Mouse (Mus musculus): Measurements from ENCODE around the gene Gm5862.
"Not testable (repeated sequence)": the region's sequence is repeated elsewhere in the genome, so short reads cannot be mapped to it uniquely, and the experiment has no call there.

Gene Gm5862

DNA sequence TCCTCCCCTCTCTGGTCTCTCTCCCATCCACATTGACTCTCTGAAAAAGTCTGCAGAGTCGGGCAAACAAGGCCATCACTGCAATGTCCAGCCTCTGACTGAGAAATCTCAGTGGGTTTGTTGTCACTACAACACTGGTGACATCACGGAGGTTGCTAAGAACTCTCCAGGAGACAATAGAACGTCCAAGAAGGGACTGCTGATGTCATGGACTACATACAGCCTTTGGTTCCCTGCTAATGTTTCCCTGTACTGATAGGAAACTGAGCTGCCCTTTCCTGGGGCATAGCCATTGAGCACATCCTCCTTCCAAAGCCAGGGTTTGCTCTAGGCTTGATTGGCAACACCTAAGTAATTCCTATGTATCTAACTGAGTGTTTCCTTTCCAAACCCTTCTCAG is at the start of gene Gm5862:
Gene Gm5862 (minus strand): TSS at position 101 of the 400 bp plus-strand sequence.
- not testable (repeated sequence) for DNase-seq

DNA sequence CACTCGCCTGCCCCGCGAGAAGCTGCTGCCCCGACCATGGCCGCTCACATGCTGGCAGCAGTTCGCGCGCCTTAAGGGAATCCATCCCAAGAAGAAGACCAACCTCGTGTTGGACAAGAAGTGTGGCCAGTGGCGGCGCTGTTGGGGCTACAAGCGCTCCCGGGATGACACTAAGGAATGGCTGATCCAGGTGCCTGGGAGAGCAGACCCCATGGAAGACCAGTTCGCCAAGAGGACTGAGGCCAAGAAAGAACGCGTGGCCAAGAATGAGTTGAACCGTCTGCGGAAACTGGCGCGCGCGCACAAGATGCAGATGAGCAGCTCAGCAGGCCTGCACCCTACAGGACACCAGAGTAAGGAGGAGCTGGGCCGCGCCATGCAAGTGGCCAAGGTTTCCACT is 48.0 kb upstream of the Gm5862 start:
- DNase-seq = no peak

DNA sequence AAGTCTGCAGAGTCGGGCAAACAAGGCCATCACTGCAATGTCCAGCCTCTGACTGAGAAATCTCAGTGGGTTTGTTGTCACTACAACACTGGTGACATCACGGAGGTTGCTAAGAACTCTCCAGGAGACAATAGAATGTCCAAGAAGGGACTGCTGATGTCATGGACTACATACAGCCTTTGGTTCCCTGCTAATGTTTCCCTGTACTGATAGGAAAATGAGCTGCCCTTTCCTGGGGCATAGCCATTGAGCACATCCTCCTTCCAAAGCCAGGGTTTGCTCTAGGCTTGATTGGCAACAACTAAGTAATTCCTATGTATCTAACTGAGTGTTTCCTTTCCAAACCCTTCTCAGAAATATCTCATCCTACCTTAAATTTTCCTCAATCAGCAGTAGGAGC is 35.8 kb upstream of the Gm5862 start, which contains the start of gene Gm7347:
Gene Gm7347 (minus strand): TSS at position 101 of the 400 bp plus-strand sequence.
- not testable (repeated sequence) for DNase-seq

GRCm38 (mm10) chr5:26039458-26039857 is 16.7 kb upstream of the Gm5862 start, which contains the start of gene Speer4a:
Speer4a (minus strand) TSS chr5:26039558.
- not testable (repeated sequence) for DNase-seq

GRCm38 (mm10) chr5:26007697-26008096 is 15.0 kb downstream of the Gm5862 start:
- DNase-seq = not testable (repeated sequence)

DNA sequence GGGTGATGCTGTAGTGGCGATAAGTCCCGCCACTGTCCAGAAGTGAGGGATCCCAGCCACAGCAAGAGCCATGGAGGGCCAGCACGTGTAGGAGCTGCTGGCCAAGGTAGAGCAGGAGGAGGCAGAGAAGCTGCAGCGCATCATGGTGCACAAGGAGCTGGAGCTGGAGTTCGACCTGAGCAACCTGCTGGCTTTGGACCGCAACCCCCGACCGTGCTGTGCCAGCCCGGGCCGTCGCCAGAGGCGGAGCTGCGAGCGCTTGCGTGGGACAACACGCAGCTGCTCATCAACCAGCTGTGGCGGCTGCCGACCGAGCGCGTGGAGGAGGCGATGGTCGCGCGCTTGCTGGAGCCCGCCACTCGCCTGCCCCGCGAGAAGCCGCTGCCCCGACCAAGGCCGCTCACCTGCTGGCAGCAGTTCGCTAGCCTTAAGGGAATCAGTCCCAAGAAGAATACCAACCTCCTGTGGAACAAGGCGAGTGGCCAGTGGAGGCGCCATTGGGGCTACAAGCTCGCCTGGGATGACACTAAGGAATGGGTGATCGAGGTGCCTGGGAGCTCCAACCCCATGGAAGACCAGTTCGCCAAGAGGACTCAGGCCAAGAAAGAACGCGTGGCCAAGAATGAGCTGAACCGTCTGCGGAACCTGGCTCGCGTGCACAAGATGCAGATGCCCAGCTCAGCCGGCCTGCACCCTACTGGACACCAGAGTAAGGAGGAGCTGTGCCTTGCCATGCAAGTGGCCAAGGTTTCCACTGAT is 15.6 kb downstream of the Gm5862 start:
- DNase-seq = peak in 1 of 2 experiments; percentile 20

- DNase-seq = not testable (repeated sequence)
Observed at GRCm38 (mm10) chr5:26004698-26005097, 18.0 kb downstream of the Gm5862 start, which contains the start of gene Gm1979. Gm1979 (minus strand) TSS chr5:26004798.

- not testable (repeated sequence) for DNase-seq
Observed at GRCm38 (mm10) chr5:25988550-25988949, 34.2 kb downstream of the Gm5862 start, which contains the start of gene Gm21698. Gm21698 (minus strand) TSS chr5:25988650.

DNA sequence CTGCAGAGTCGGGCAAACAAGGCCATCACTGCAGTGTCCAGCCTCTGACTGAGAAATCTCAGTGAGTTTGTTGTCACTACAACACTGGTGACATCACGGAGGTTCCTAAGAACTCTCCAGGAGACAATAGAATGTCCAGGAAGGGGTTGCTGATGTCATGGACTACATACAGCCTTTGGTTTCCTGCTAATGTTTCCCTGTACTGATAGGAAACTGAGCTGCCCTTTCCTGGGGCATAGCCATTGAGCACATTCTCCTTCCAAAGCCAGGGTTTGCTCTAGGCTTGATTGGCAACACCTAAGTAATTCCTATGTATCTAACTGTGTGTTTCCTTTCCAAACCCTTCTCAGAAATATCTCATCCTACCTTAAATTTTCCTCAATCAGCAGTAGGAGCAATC is 50.2 kb downstream of the Gm5862 start, which contains the start of gene Gm21680:
Gene Gm21680 (minus strand): TSS at position 101 of the 400 bp plus-strand sequence.
- DNase-seq = not testable (repeated sequence)
